Mouse (Mus musculus): Measurements from ENCODE around the gene Mroh9.

Mroh9 gene

GRCm38 (mm10) chr1:163085570-163085969 is at the start of gene Mroh9:
TSS of gene Mroh9 (minus strand) at chr1:163085670.
- no peak for DNase-seq

DNA sequence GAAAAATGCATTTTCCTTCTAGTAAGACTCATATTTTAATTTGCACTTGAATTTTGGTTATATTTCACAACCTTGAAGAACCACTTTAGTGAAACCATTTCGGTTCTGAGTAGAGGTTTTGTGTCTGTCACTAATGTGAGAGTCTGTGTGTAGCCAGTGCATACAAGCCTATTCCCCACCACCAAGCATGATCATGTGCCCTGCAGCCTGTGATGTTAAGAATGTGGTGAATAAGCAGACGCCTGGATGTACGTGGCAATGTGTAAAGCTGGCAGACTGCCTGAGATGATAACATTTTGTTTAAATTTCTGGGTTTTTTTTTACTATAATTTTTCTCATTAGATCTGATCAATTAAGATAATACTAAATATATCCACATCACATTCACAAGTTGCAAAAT is 44.5 kb upstream of the Mroh9 start:
- DNase-seq = no peak

GRCm38 (mm10) chr1:163129129-163129900 is 43.8 kb upstream of the Mroh9 start:
- DNase-seq = no peak

- no peak for DNase-seq
These were observed 40.9 kb upstream of the Mroh9 start for GRCm38 (mm10) chr1:163126175-163126881.

DNA sequence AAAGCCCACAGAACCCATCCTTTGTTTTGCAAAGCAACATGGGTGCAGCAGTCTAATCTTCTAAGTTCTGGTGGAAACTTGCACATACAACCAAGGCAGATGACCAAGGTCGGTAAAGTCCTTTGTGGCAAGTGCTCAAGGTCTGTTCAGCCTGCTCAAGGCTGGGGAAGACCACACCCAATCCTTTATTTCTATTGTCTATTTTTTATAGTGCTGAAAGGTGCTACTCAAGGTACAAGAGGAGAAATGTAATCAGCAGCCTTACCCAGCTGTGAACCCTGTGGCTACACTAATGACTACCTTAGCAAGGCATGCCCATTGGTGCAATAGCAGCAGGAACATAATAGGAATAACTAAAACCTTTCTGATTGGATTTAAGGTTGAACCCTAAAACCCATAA is 36.9 kb upstream of the Mroh9 start:
- no peak for DNase-seq

DNA sequence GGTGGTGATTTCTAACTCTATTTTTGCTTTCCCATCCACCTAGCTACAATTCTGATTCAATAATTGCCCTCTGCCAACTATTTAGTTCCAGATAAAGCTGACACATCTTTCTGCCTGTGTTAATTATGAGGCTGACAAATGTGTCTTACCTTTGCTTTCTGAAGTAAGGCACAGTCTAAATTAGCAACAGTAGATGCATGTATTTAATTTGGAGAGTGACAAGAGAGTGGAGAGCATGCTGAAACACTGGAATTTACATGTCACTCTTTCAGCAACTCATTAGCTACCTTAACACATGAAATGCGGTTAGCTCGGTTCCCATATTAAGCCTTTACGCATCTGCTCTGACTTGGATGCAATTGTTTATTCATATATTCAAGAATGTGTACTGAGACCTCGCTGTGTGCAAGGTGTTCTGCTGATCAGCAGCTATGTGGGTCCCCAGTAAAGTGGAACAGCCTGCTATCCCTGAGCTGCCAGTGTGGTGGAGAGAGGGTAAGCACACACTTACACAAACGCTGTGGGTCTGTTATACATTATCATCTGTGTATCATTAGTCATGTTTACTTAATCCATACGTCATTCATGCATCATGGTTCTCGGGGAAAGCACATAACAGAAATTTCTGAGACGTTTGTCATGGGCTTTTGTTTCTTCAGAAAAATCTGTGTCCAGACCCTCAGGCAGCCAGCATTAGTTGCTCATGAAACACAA is 28.1 kb upstream of the Mroh9 start:
- no peak for DNase-seq

GRCm38 (mm10) chr1:163112482-163113164 is 27.2 kb upstream of the Mroh9 start:
- no peak for DNase-seq

DNA sequence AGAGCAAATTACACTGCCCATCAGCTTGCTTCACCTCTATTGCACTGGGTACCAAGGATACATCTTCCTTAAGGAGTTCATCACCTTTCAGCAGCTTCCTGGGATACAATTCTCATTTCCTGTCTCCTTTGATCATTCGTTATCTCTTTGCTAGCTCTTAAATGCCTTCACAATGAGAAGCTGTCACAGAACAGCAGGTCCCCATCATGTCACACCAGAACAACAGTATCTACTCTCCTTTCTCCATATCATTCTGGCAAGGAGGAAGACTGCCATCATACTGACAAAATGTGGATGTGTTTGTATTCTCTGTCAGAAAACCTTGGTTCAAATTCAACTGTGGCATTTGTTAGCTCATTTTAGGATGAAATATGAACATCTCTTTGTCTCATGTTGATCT is 19.5 kb upstream of the Mroh9 start:
- no peak for DNase-seq

DNA sequence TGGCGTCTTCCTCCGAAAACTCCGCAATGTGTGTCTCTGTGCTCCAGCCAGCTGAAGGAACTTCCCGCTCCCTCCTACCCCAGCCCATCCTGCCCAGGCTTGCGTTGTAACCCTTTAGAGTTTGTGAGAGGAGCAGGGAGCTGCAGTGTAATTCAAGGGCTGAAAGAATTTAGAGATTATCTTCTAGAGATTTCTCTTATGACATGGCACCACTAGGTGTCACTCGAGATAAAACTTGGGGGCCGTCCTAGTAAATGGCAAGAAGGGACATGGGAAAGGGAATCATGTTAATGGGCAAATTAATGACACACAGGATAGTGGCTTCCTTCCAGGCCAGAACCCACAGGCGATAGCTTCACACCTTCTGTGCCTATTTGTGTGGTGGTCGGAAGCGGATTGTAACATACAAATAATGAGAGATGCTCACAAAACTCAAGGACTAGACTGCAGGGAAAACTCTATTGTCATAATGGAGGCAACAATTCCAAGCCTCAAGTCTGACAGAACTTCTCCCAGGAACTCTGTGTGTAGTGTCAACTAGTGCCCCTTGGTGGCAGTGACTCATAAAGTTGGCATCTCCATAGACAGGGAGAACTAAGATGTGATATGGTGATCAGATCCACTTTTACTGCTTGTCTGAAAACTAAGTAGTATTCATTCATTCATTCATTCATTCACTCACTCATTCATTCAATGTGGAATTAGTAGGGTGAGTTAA is 6.1 kb upstream of the Mroh9 start:
- DNase-seq = peak; percentile 5 to 38

- DNase-seq = peak; percentile 8 to 55
These were observed 15.0 kb downstream of the Mroh9 start for GRCm38 (mm10) chr1:163070502-163070901.

DNA sequence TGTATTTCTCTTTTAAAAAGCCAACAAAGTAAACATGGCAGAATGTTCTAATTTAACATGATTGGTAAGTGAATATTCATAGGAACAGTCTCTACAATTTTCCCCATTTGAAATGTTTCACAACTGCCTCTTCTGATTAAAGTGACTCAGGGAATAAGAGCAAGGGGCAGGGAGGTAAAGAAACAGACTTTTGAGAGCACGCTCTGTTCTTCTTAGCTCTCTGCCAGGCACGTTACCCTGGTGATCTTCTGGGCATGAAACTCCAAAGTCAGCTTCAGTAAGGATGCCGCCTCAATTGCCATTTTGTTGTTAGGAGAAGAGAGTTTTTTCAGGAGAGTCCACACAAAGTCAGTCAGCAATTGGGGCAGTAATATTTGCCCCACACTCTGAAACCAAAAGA is 25.1 kb downstream of the Mroh9 start:
- DNase-seq = peak in 1 of 2 experiments; percentile 3

DNA sequence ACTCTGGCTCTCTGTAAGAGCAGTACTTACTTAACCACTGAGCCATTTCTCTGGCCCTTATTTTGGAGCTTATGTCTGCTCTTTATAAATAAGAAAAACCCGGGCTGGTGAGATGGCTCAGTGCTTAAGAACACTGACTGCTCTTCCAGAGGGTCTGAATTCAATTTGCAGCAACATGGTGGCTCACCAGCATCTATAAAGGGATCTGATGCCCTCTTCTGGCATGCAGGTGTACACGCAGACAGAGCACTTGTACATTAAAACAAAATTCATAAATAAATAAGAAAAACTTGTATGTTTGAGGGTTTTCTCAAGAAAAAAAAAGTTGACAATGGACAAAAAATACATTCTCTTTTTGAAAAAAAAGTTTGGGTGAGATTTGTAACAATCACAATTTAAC is 28.1 kb downstream of the Mroh9 start:
- no peak for DNase-seq

DNA sequence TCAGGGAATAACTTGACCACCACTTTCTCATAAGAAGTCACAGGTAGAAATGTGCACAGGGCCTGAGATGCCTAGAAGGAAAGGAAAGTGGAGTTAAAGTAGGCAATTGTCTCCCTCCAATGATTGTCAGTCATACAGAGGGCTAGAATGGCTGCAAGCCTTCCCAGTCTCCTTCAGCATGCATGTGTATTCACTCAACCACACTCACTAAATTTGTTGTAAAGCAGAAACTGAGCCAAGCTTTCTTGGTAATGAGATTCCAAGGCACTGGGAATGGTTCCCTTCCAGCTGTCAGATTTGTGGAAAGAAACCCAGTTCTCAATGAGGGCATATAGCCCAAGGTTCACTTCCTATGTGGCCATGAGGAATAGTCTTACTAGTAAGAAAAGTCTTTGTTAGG is 29.8 kb downstream of the Mroh9 start:
- no peak for DNase-seq

GRCm38 (mm10) chr1:163023075-163023474 is 62.4 kb downstream of the Mroh9 start:
- no peak for DNase-seq

DNA sequence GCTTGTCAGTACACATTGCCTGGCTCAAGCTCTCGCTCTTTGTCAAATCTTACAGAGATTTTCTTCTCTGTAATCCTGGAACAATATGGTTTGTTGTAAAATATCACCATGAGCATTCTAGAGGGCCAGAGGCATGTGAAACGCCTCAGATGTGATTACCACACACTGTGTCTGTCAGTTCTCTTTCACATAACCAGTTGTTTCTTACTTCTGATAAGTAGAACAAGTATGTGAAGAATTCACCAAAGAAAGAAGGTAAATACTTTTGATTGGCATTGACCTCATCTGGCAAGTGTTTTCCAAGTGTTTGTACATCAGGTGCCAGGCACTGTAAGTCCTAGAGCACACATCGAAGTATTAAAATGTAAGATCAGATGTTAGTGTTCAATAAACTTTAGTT is 76.2 kb downstream of the Mroh9 start:
- no peak for DNase-seq

GRCm38 (mm10) chr1:163003496-163003895 is 82.0 kb downstream of the Mroh9 start:
- DNase-seq = no peak

- no peak for DNase-seq
These were observed 84.1 kb downstream of the Mroh9 start for GRCm38 (mm10) chr1:163001271-163001829.

DNA sequence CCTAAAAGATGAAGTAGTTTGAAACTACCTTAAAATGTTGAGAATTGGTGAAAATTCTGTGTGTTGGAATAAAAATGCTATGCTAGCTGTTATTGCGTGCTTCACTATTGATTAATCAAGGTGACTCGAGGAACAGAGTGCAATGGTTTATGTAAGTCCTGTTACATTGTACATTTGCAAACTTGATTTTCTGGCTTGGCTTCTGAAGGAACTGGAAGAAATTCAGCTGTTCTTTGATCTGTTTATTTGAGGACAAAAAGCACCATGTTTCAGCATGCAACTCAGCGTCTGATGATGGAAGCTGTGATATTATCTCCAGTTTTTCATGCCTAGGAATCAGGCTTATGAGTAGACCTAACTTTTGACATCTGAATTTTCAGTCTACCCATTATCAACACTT is 97.9 kb downstream of the Mroh9 start:
- DNase-seq = no peak

GRCm38 (mm10) chr1:162986777-162987176 is 98.7 kb downstream of the Mroh9 start:
- DNase-seq = no peak

- DNase-seq = no peak
These were observed 99.2 kb downstream of the Mroh9 start for GRCm38 (mm10) chr1:162986121-162986748.

DNA sequence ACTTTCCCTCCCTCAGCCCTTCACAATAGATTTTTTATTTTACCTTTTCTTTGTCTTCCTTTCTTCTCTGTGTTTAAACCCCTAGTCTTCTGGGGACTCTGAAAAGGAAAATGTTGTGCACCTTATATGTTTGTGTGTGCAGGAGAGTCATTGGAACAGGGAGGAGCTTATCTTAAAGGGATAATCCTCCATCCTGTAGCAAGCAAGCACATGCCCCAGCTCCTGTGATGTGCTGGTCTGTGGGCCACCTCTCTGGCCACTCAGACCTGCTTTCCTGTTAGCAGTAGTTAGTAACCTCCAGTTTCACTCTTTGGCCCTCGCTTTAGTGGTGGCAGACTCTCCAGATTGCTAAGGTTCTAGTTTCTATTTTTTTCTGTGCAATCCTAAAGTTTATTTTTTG is 101.0 kb downstream of the Mroh9 start, which contains the start of gene Fmo3:
Fmo3 (minus strand) TSS at position 101 of the 400 bp plus-strand sequence.
- DNase-seq = no peak

All from cerebellum, postnatal 25 days (tissue).